Mouse (Mus musculus) forebrain, embryonic 15.5 days (tissue): Measurements from ENCODE around the gene Rapgefl1. TPM values are rescaled to one million over a fixed set of nuclear protein-coding genes. Genes with fewer than 3 reads are reported as not detected.
A peak's percentile ranks its signal among the peaks of the same experiment; 100 is the strongest.

Source experiments
- ATAC-seq: fragments of 200-750 bp; cut with Nextera tagmentation; replicated peaks from 2 replicates; pipeline ENCODE4 v1.8.0; 2017; ENCODE audit warnings: mild to moderate bottlenecking, moderate TSS enrichment, moderate library complexity
- H3K27ac ChIP-seq: fragments of 300-500 bp; sonication (generic); replicated peaks from 2 replicates; pipeline ENCODE4 v1.5.1; 2015; ENCODE audit warnings: mild to moderate bottlenecking, inconsistent platforms
- H3K27me3 ChIP-seq: fragments of 300-500 bp; sonication (generic); 2 replicates; pipeline ENCODE4 v1.6.1; 2015; ENCODE audit warnings: inconsistent platforms
- H3K36me3 ChIP-seq: fragments of 300-500 bp; sonication (generic); 2 replicates; pipeline ENCODE4 v1.6.1; 2015; ENCODE audit warnings: mild to moderate bottlenecking, inconsistent platforms
- H3K4me1 ChIP-seq: fragments of 300-500 bp; sonication (generic); 2 replicates; pipeline ENCODE4 v1.6.1; 2015; ENCODE audit warnings: inconsistent platforms
- H3K4me2 ChIP-seq: fragments of 300-500 bp; sonication (generic); replicated peaks from 2 replicates; pipeline ENCODE4 v1.6.1; 2015; ENCODE audit warnings: mild to moderate bottlenecking, inconsistent platforms
- H3K4me3 ChIP-seq: fragments of 300-500 bp; sonication (generic); 2 replicates; pipeline ENCODE4 v1.5.1; 2015; ENCODE audit warnings: mild to moderate bottlenecking, inconsistent platforms
- H3K9ac ChIP-seq: fragments of 300-500 bp; sonication (generic); replicated peaks from 2 replicates; pipeline ENCODE4 v1.6.1; 2015; ENCODE audit warnings: mild to moderate bottlenecking, inconsistent platforms
- H3K9me3 ChIP-seq: fragments of 300-500 bp; sonication (generic); 2 replicates; pipeline ENCODE4 v1.6.1; 2016; ENCODE audit warnings: inconsistent platforms
- WGBS: fragments of 180-500 bp; shearing (Covaris S2); methylation state at CpG from one replicate; pipeline ENCODE4 v1.1.7; 2015; ENCODE audit warnings: mixed read lengths; 5-methylcytosine and 5-hydroxymethylcytosine counted together
- polyA plus RNA-seq: library from polyadenylated mRNA; unstranded; fragments of >200 nt; fragmentation: Nextera tagmentation; extraction: Ambion mirVana; gene quantifications from 2 replicates; pipeline ENCODE4 v1.2.1, GENCODE M21; 2015

Gene Rapgefl1
- polyA plus RNA-seq, 1 experiment from 2014 or later = 4.2 TPM

- Histone ChIP-seq H3K27ac (no peak overlapping the region), H3K36me3 (peaks cover 16% of the 10 kb centered on the region), H3K9me3 (no peaks in the 10 kb centered on the region), H3K4me3 (no peak overlapping the region), H3K9ac (no peak overlapping the region), H3K4me1 (peaks cover 11% of the 10 kb centered on the region), H3K27me3 (no peaks in the 10 kb centered on the region), H3K4me2 (no peak overlapping the region)
- no peak for ATAC-seq
- WGBS = 76% methylated on average over 5 of the region's 5 CpGs
Observed at GRCm38 (mm10) chr11:98870791-98871190, 34.2 kb downstream of the Rapgefl1 start.

- ATAC-seq = no peak
- H3K27me3 ChIP-seq = no peaks in the 10 kb centered on the region
- H3K9me3 ChIP-seq = no peaks in the 10 kb centered on the region
- peaks cover 11% of the 10 kb centered on the region for H3K4me1 ChIP-seq
- H3K4me3 ChIP-seq = no peak overlapping the region
- WGBS = 69% methylated on average over 4 of the region's 4 CpGs
- peak overlapping the region; percentile 43; the same call in 1 of the 2 replicates for H3K27ac ChIP-seq
- H3K36me3 ChIP-seq = peaks cover 16% of the 10 kb centered on the region
- H3K9ac ChIP-seq = no peak overlapping the region
- no peak overlapping the region for H3K4me2 ChIP-seq
Observed at GRCm38 (mm10) chr11:98871416-98871815, 34.8 kb downstream of the Rapgefl1 start.

GRCm38 (mm10) chr11:98872040-98872439 is 35.5 kb downstream of the Rapgefl1 start:
- Histone ChIP-seq H3K36me3 (peaks cover 16% of the 10 kb centered on the region), H3K4me2 (no peak overlapping the region), H3K4me1 (peaks cover 11% of the 10 kb centered on the region), H3K4me3 (no peak overlapping the region), H3K27ac (peak overlapping the region; percentile 43), H3K9ac (no peak overlapping the region), H3K27me3 (no peaks in the 10 kb centered on the region), H3K9me3 (no peaks in the 10 kb centered on the region)
- ATAC-seq = no peak
- WGBS = 49% methylated on average over 4 of the region's 4 CpGs

- H3K4me2 ChIP-seq = no peak overlapping the region
- H3K9me3 ChIP-seq = no peaks in the 10 kb centered on the region
- H3K9ac ChIP-seq = no peak overlapping the region
- H3K27me3 ChIP-seq = no peaks in the 10 kb centered on the region
- peaks cover 11% of the 10 kb centered on the region for H3K4me1 ChIP-seq
- ATAC-seq = no peak
- no peak overlapping the region for H3K27ac ChIP-seq
- no peak overlapping the region for H3K4me3 ChIP-seq
- peaks cover 13% of the 10 kb centered on the region; the same call in 1 of the 2 replicates for H3K36me3 ChIP-seq
- WGBS = 94% methylated on average over 9 of the region's 9 CpGs
Observed at GRCm38 (mm10) chr11:98873900-98874299, 37.3 kb downstream of the Rapgefl1 start.

GRCm38 (mm10) chr11:98877001-98877400 is 40.4 kb downstream of the Rapgefl1 start:
- H3K4me3 ChIP-seq = no peak overlapping the region
- H3K4me2 ChIP-seq = no peak overlapping the region
- no peak overlapping the region for H3K27ac ChIP-seq
- no peak for ATAC-seq
- H3K9ac ChIP-seq = no peak overlapping the region
- H3K4me1 ChIP-seq = peaks cover 4% of the 10 kb centered on the region
- H3K9me3 ChIP-seq = no peaks in the 10 kb centered on the region
- peaks cover 6% of the 10 kb centered on the region; the same call in 1 of the 2 replicates for H3K36me3 ChIP-seq
- 75% methylated on average over 9 of the region's 9 CpGs for WGBS
- no peaks in the 10 kb centered on the region for H3K27me3 ChIP-seq

GRCm38 (mm10) chr11:98887703-98888102 is 51.1 kb downstream of the Rapgefl1 start:
- Histone ChIP-seq H3K9ac (no peak overlapping the region), H3K36me3 (peaks cover 66% of the 10 kb centered on the region), H3K4me2 (no peak overlapping the region), H3K27ac (no peak overlapping the region), H3K9me3 (no peaks in the 10 kb centered on the region), H3K27me3 (no peaks in the 10 kb centered on the region), H3K4me3 (no peak overlapping the region), H3K4me1 (no peaks in the 10 kb centered on the region)
- ATAC-seq = no peak
- WGBS = 99% methylated on average over 3 of the region's 3 CpGs

GRCm38 (mm10) chr11:98889077-98889476 is 52.5 kb downstream of the Rapgefl1 start:
- peaks cover 80% of the 10 kb centered on the region for H3K36me3 ChIP-seq
- no peaks in the 10 kb centered on the region for H3K27me3 ChIP-seq
- H3K9me3 ChIP-seq = no peaks in the 10 kb centered on the region
- no peaks in the 10 kb centered on the region for H3K4me1 ChIP-seq
- H3K4me3 ChIP-seq = no peak overlapping the region
- H3K9ac ChIP-seq = no peak overlapping the region
- no peak overlapping the region for H3K4me2 ChIP-seq
- no peak overlapping the region for H3K27ac ChIP-seq
- ATAC-seq = no peak
- 97% methylated on average over 4 of the region's 4 CpGs for WGBS

- no peak for ATAC-seq
- Histone ChIP-seq H3K4me1 (no peaks in the 10 kb centered on the region), H3K36me3 (peaks cover 84% of the 10 kb centered on the region), H3K27me3 (no peaks in the 10 kb centered on the region), H3K9me3 (no peaks in the 10 kb centered on the region), H3K27ac (no peak overlapping the region), H3K9ac (no peak overlapping the region), H3K4me3 (no peak overlapping the region), H3K4me2 (no peak overlapping the region)
- 91% methylated on average over 5 of the region's 5 CpGs for WGBS
Observed at GRCm38 (mm10) chr11:98889977-98890376, 53.4 kb downstream of the Rapgefl1 start.

GRCm38 (mm10) chr11:98892426-98892825 is 55.8 kb downstream of the Rapgefl1 start:
- H3K4me1 ChIP-seq = no peaks in the 10 kb centered on the region
- 29% methylated on average over 5 of the region's 5 CpGs for WGBS
- no peak for ATAC-seq
- H3K4me2 ChIP-seq = no peak overlapping the region
- H3K27ac ChIP-seq = no peak overlapping the region
- peaks cover 78% of the 10 kb centered on the region for H3K36me3 ChIP-seq
- no peaks in the 10 kb centered on the region for H3K9me3 ChIP-seq
- H3K9ac ChIP-seq = no peak overlapping the region
- H3K4me3 ChIP-seq = no peak overlapping the region
- no peaks in the 10 kb centered on the region for H3K27me3 ChIP-seq

GRCm38 (mm10) chr11:98900529-98901125 is 64.0 kb downstream of the Rapgefl1 start:
- H3K4me1 ChIP-seq = no peaks in the 10 kb centered on the region
- H3K4me2 ChIP-seq = no peak overlapping the region
- H3K27me3 ChIP-seq = no peaks in the 10 kb centered on the region
- no peak overlapping the region for H3K27ac ChIP-seq
- 90% methylated on average over 12 of the region's 12 CpGs for WGBS
- H3K9ac ChIP-seq = no peak overlapping the region
- peaks cover 60% of the 10 kb centered on the region for H3K36me3 ChIP-seq
- no peaks in the 10 kb centered on the region for H3K9me3 ChIP-seq
- no peak for ATAC-seq
- H3K4me3 ChIP-seq = no peak overlapping the region

GRCm38 (mm10) chr11:98902621-98903245 is 66.1 kb downstream of the Rapgefl1 start:
- Histone ChIP-seq H3K4me2 (no peak overlapping the region), H3K36me3 (peaks cover 42% of the 10 kb centered on the region), H3K4me3 (no peak overlapping the region), H3K9me3 (no peaks in the 10 kb centered on the region), H3K27me3 (no peaks in the 10 kb centered on the region), H3K9ac (no peak overlapping the region), H3K4me1 (no peaks in the 10 kb centered on the region), H3K27ac (0 out of 2 replicates have a peak overlapping the region, but pooled peaks have one; percentile 5)
- no peak for ATAC-seq
- 17% methylated on average over 10 of the region's 10 CpGs for WGBS
